Mouse (Mus musculus): Measurements from ENCODE around the gene Calml4.

DNA sequence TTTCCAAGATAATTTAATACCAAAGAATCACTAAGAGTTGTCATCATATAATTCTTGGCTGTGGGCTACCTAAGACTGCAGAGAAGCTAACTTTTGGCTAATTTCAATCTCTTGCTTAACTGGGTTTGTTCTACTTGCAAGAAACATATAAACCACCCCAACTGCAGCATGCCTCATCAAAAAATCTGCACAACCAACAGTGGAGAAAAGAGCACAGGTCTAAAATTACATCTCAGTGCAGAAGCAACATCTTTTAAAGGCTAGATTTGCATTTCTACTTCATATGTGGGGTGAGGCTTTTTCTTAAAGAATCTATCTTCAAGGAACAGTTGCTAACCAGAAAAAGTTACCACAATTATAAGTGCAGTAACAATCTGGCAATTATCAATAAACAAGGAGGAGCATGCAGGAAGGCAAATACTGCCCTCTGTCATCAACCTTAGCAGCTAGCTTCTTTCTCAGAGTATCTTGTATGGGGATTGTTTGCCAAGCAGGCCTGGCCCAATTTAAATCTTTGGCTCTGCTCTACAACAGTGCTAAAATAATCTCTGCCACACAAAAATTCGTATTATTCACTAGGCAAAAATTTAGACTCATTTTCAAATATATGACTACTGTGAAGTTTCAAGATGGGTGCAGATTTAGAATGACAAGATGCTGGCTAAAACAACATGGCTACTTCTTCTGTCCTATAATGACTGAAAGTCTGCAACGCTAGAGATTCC lies 67.2 kb downstream of the Calml4 start:
- TF ChIP-seq CTCF (IDR thresholded peaks at IDR 0.05; ENCODE audit: borderline replicate concordance, control insufficient read depth, extremely low read depth, insufficient read depth, low read length, poor library complexity) (no peak), POLR2A (IDR thresholded peaks at IDR 0.05; ENCODE audit: control insufficient read depth, extremely low read depth, insufficient read depth, low read length, poor library complexity) (no peak)

All from thymus, adult 2 months (tissue).